Mouse (Mus musculus): ENCODE results near the gene Plxnd1. TPM values are rescaled to one million over a fixed set of nuclear protein-coding genes. Genes with fewer than 3 reads are reported as not detected.

Plxnd1 gene
- polyA plus RNA-seq (2015; fragmentation: Illumina TruSeq; extraction: RNeasy Lipid Tissue Mini Kit (QIAGEN cat#74804); ENCODE audit: insufficient read depth, low replicate concordance) = 95.6 TPM

GRCm38 (mm10) chr6:115994877-115995520 is at the start of gene Plxnd1:
TSS of gene Plxnd1 (minus strand) at chr6:115995005.

DNA sequence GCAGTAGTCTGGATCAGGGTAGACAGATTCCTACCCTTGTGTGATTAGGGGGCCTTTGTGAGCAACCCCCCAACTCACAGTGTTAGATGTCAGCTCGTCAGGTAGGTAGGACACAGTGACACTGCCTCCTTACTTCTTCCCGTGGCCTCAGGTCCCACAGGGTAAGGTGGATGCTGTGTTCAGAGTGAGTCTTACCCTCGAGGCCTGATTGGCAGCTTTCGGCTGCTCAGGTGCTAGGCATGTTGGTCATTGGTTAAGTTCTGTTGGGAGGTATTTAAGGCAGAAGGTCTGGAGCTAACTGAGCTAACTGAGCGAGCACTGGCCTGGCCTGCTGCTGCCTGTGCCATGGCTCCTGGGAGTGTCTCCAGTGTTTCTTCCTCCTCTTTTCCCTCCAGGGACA is 50.2 kb downstream of the Plxnd1 start, which contains the start of gene H1foo:
Gene H1foo (plus strand): TSS at position 301 of the 400 bp plus-strand sequence.

DNA sequence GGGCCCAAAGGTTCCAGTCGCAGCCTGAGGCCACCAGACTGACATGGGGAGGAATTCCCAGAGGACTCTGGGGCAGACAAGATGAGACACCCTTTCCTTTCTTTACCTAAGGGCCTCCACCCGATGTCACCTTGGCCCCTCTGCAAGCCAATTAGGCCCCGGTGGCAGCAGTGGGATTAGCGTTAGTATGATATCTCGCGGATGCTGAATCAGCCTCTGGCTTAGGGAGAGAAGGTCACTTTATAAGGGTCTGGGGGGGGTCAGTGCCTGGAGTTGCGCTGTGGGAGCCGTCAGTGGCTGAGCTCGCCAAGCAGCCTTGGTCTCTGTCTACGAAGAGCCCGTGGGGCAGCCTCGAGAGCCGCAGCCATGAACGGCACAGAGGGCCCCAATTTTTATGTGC is 63.2 kb downstream of the Plxnd1 start, which contains the start of gene Rho:
Gene Rho (plus strand): TSS at position 110 of the 400 bp plus-strand sequence.

Other genes with a start within 250 kb of the Plxnd1 start
- 1.6 TPM for gene Tmem40, start 232.6 kb downstream of the Plxnd1 start, polyA plus RNA-seq (2015; fragmentation: Illumina TruSeq; extraction: RNeasy Lipid Tissue Mini Kit (QIAGEN cat#74804); ENCODE audit: insufficient read depth, low replicate concordance)
- gene Cand2, start 220.5 kb downstream of the Plxnd1 start, polyA plus RNA-seq (2015; fragmentation: Illumina TruSeq; extraction: RNeasy Lipid Tissue Mini Kit (QIAGEN cat#74804); ENCODE audit: insufficient read depth, low replicate concordance) = 1.6 TPM
- gene Rpl32, start 186.3 kb downstream of the Plxnd1 start, polyA plus RNA-seq (2015; fragmentation: Illumina TruSeq; extraction: RNeasy Lipid Tissue Mini Kit (QIAGEN cat#74804); ENCODE audit: insufficient read depth, low replicate concordance) = 3,546 TPM
- not detected for gene Efcab12, start 156.6 kb downstream of the Plxnd1 start, polyA plus RNA-seq (2015; fragmentation: Illumina TruSeq; extraction: RNeasy Lipid Tissue Mini Kit (QIAGEN cat#74804); ENCODE audit: insufficient read depth, low replicate concordance)
- gene Mbd4, start 141.6 kb downstream of the Plxnd1 start, polyA plus RNA-seq (2015; fragmentation: Illumina TruSeq; extraction: RNeasy Lipid Tissue Mini Kit (QIAGEN cat#74804); ENCODE audit: insufficient read depth, low replicate concordance) = 29.6 TPM
- gene Ift122, start 141.5 kb downstream of the Plxnd1 start, polyA plus RNA-seq (2015; fragmentation: Illumina TruSeq; extraction: RNeasy Lipid Tissue Mini Kit (QIAGEN cat#74804); ENCODE audit: insufficient read depth, low replicate concordance) = 3.8 TPM
- 0.11 TPM for gene Rho, start 63.3 kb downstream of the Plxnd1 start, polyA plus RNA-seq (2015; fragmentation: Illumina TruSeq; extraction: RNeasy Lipid Tissue Mini Kit (QIAGEN cat#74804); ENCODE audit: insufficient read depth, low replicate concordance)
- gene H1foo, start 50.1 kb downstream of the Plxnd1 start, polyA plus RNA-seq (2015; fragmentation: Illumina TruSeq; extraction: RNeasy Lipid Tissue Mini Kit (QIAGEN cat#74804); ENCODE audit: insufficient read depth, low replicate concordance) = not detected
- 18.6 TPM for gene Tmcc1, start 198.5 kb upstream of the Plxnd1 start, polyA plus RNA-seq (2015; fragmentation: Illumina TruSeq; extraction: RNeasy Lipid Tissue Mini Kit (QIAGEN cat#74804); ENCODE audit: insufficient read depth, low replicate concordance)
- gene Washc2, start 213.0 kb upstream of the Plxnd1 start, polyA plus RNA-seq (2015; fragmentation: Illumina TruSeq; extraction: RNeasy Lipid Tissue Mini Kit (QIAGEN cat#74804); ENCODE audit: insufficient read depth, low replicate concordance) = 78.7 TPM

Data from spleen, adult 10 weeks (tissue).